Comparison of ENCODE assay signal across 11 mouse cellular contexts in the genomic region with DNA sequence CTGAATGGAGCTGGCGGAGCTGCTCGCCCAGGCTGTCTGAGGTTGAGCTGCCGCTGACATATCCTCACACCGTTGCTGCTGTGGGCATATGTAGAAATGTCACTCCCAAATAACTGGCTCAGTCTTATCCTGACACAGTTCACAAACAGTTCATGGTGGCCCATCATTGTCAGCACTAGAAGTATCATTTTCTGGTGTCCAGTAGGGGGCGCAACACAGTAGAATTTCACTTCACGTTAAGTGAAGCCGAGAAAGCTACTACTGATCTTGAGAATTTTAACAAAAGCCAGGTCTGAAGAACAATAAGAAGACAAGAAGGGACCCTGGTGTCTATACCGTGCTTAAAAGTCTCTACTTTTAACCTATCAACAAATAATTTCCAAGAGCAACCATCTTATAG. TPM values are rescaled to one million over a fixed set of nuclear protein-coding genes. Genes with fewer than 3 reads are reported as not detected.
DNase-seq lines count a peak whose midpoint lies in the region; ATAC-seq and TF ChIP-seq lines count a peak whose summit lies in the region.
"Had no signal": no experiment of that assay in that cellular context is flagged by ENCODE, and none has a peak within 500 bp of the region (broad histone marks: within the 10 kb centered on the region; RNA-seq: fewer than 3 reads in every experiment).

No protein-coding gene starts in this region.

- in situ Hi-C loops in CH12.LX (cut with MboI; ENCODE audit: low pct_ligation_motif_present, low pct_unique_long_range_greater_than_20kb, low sequenced_read_pairs): no loop called here

- TF ChIP-seq CTCF in CH12.LX (conservative IDR thresholded peaks at IDR 0.05 in 1 of 2, IDR thresholded peaks at IDR 0.05 in 1 of 2; ENCODE audit: low read depth in 2 of 2, low read length in 2 of 2): peak; percentile 47 to 58
- TF ChIP-seq CTCF in cortical plate, adult 2 months (IDR thresholded peaks at IDR 0.05; ENCODE audit: extremely low read depth, insufficient read depth, low read length): peak; percentile 27; the same call in 1 of the 2 replicates

- TF ChIP-seq EP300 in CH12.LX (IDR thresholded peaks at IDR 0.05; ENCODE audit: low read length): no peak

- H3K9ac ChIP-seq in CH12.LX (ENCODE audit: insufficient read depth, low read depth): no peak overlapping the region
- H3K9ac ChIP-seq: liver, embryonic 15.5 days; neural tube, embryonic 12.5 days had no signal

- H3K4me2 ChIP-seq in CH12.LX (ENCODE audit: insufficient read depth, low read depth, poor library complexity, severe bottlenecking): no peak overlapping the region
- H3K4me2 ChIP-seq: liver, embryonic 15.5 days; neural tube, embryonic 12.5 days had no signal

- DNase-seq in gastrocnemius, adult 18-20 months (ENCODE audit: low spot score): peak; percentile 8
- DNase-seq in gastrocnemius, adult 8-10 months (ENCODE audit: low spot score in 2 of 2): no peak
- peak; percentile 37 to 40 for DNase-seq in layer of hippocampus, postnatal 10 days (ENCODE audit: low spot score in 2 of 2)
- no peak for DNase-seq in layer of hippocampus, postnatal 36 days
- DNase-seq in CH12.LX (ENCODE audit: extremely low read depth): peak; percentile 27
- no peak for DNase-seq in ovary, postnatal 10 days (ENCODE audit: low spot score)
- DNase-seq: gastrocnemius, postnatal 14 days had no signal

- H3K27ac ChIP-seq in CH12.LX (ENCODE audit: insufficient read depth, low read depth): no peak overlapping the region
- H3K27ac ChIP-seq in cortical plate, adult 2 months (ENCODE audit: insufficient read depth, low read length): no peak overlapping the region
- H3K27ac ChIP-seq: liver, embryonic 15.5 days; neural tube, embryonic 12.5 days had no signal

- H3K4me1 ChIP-seq in CH12.LX (ENCODE audit: control insufficient read depth in 1 of 2, insufficient read depth in 2 of 2): no peaks in the 10 kb centered on the region
- H3K4me1 ChIP-seq in cortical plate, adult 2 months (ENCODE audit: control insufficient read depth, insufficient read depth, low read length): no peaks in the 10 kb centered on the region
- H3K4me1 ChIP-seq: liver, embryonic 15.5 days; neural tube, embryonic 12.5 days had no signal

- H3K4me3 ChIP-seq in CH12.LX (replicated peaks in 1 of 3; ENCODE audit: low read depth in 2 of 3, low read length in 2 of 3, poor library complexity in 1 of 3): no peak overlapping the region
- no peak overlapping the region for H3K4me3 ChIP-seq in cortical plate, adult 2 months (ENCODE audit: insufficient read depth, low read length)
- H3K4me3 ChIP-seq: liver, embryonic 15.5 days; neural tube, embryonic 12.5 days had no signal

- H3K27me3 ChIP-seq in CH12.LX (replicated peaks): no peaks in the 10 kb centered on the region
- H3K27me3 ChIP-seq: liver, embryonic 15.5 days; neural tube, embryonic 12.5 days had no signal

- TF ChIP-seq POLR2A in CH12.LX (IDR thresholded peaks at IDR 0.05; ENCODE audit: low read depth, low read length): no peak
- TF ChIP-seq POLR2A in cortical plate, adult 2 months (IDR thresholded peaks at IDR 0.05; ENCODE audit: extremely low read depth, insufficient read depth, low read length): no peak

- peak; percentile 11 for TF ChIP-seq RAD21 in CH12.LX (IDR thresholded peaks at IDR 0.05; ENCODE audit: low read depth, low read length)

- no peaks in the 10 kb centered on the region for H3K9me3 ChIP-seq in CH12.LX (replicated peaks; ENCODE audit: low read length)
- H3K9me3 ChIP-seq: liver, embryonic 15.5 days; neural tube, embryonic 12.5 days had no signal

- no peaks in the 10 kb centered on the region for H3K36me3 ChIP-seq in CH12.LX (replicated peaks in 1 of 2; ENCODE audit: control insufficient read depth in 1 of 2, insufficient read depth in 1 of 2, low read length in 1 of 2)

- no peak for ATAC-seq in erythroid progenitor cell, adult 5-6 weeks (replicated peaks; ENCODE audit: low FRiP score, poor library complexity, severe bottlenecking)

- H3K79me2 ChIP-seq in CH12.LX (replicated peaks; ENCODE audit: control insufficient read depth, extremely low read depth, insufficient read depth, poor library complexity, severe bottlenecking): no peaks in the 10 kb centered on the region

- dilution Hi-C loops in CH12.LX (cut with MboI; ENCODE audit: extremely low pct_ligation_motif_present, extremely low pct_unique_long_range_greater_than_20kb, low sequenced_read_pairs): no loop called here

TF ChIP-seq in CH12.LX, 34 proteins besides CTCF, POLR2A, EP300 and RAD21:
- TF ChIP-seq SMC3 (IDR thresholded peaks at IDR 0.05; ENCODE audit: low read depth, low read length) (peak; percentile 19; the same call in 1 of the 2 replicates), USF1 (IDR thresholded peaks at IDR 0.05; ENCODE audit: low read depth, low read length) (no peak), TCF12 (IDR thresholded peaks at IDR 0.05; ENCODE audit: low read depth, low read length) (no peak)

RNA-seq across cellular contexts. Expression of a gene that starts 13.1 kb away (rescaled TPM):
- total RNA-seq in gastrocnemius, adult 18-20 months (2021): 10 to 100 TPM in 1 of 2 experiments, 1 to 10 TPM in 1; 6.5 to 10.9 TPM
- 1 to 10 TPM; 6.1 to 9.3 (median 7.6) TPM for total RNA-seq in gastrocnemius, adult 8-10 months (2022)
- total RNA-seq in layer of hippocampus, postnatal 10 days (2021): 10 to 100 TPM; 29.8 to 32.3 TPM
- 10 to 100 TPM; 32.6 to 37.1 TPM for total RNA-seq in layer of hippocampus, postnatal 36 days (2021)
- total RNA-seq in CH12.LX (2012; rRNA removed) (not detected in 2 replicates), CH12.LX (2014; rRNA removed) (not detected in 2 replicates)
- polyA plus RNA-seq in CH12.LX (2012; ENCODE audit: insufficient read length, low read depth): not detected in 2 replicates
- polyA plus RNA-seq in cortical plate, adult 2 months (2012; rRNA removed): 28.4 and 30.2 TPM in 2 replicates
- total RNA-seq in erythroid progenitor cell, adult 5-6 weeks (2015; ENCODE audit: low replicate concordance): not detected in 2 replicates
- total RNA-seq in erythroid progenitor cell, adult 5-6 weeks (2017; ENCODE audit: low replicate concordance): 0.90 and 1.2 TPM in 2 replicates

RNA-seq across cellular contexts. Expression of a gene that starts 35.8 kb away (rescaled TPM):
- total RNA-seq in gastrocnemius, adult 18-20 months (2021): 1 to 10 TPM; 3.4 to 3.7 TPM
- 1 to 10 TPM; 2.7 to 3.5 (median 3.3) TPM for total RNA-seq in gastrocnemius, adult 8-10 months (2022)
- 10 to 100 TPM; 13.2 to 14.9 TPM for total RNA-seq in layer of hippocampus, postnatal 10 days (2021)
- total RNA-seq in layer of hippocampus, postnatal 36 days (2021): 10 to 100 TPM; 12.3 to 14.7 TPM
- total RNA-seq in CH12.LX (2012; rRNA removed): 1.8 and 2.1 TPM in 2 replicates
- total RNA-seq in CH12.LX (2014; rRNA removed): 2.5 and 3.0 TPM in 2 replicates
- polyA plus RNA-seq in CH12.LX (2012; ENCODE audit: insufficient read length, low read depth): 3.9 and 4.0 TPM in 2 replicates
- polyA plus RNA-seq in cortical plate, adult 2 months (2012; rRNA removed): 3.5 TPM in 2 replicates
- total RNA-seq in erythroid progenitor cell, adult 5-6 weeks (2015; ENCODE audit: low replicate concordance): 5.9 and 6.1 TPM in 2 replicates
- 4.2 and 5.2 TPM in 2 replicates for total RNA-seq in erythroid progenitor cell, adult 5-6 weeks (2017; ENCODE audit: low replicate concordance)

RNA-seq across cellular contexts. Expression of a gene that starts 37.5 kb away (rescaled TPM):
- total RNA-seq in gastrocnemius, adult 18-20 months (2021): 1 to 10 TPM; 1.9 to 4.2 TPM
- total RNA-seq in gastrocnemius, adult 8-10 months (2022): 1 to 10 TPM in 3 of 4 experiments, under 1 TPM in 1; 0.75 to 4.6 (median 2.4) TPM
- 1 to 10 TPM; 3.3 to 3.5 TPM for total RNA-seq in layer of hippocampus, postnatal 10 days (2021)
- total RNA-seq in layer of hippocampus, postnatal 36 days (2021): 1 to 10 TPM; 1.9 to 4.0 TPM
- total RNA-seq in CH12.LX (2012; rRNA removed) (1.9 and 2.1 TPM in 2 replicates), CH12.LX (2014; rRNA removed) (25.7 and 27.0 TPM in 2 replicates)
- polyA plus RNA-seq in CH12.LX (2012; ENCODE audit: insufficient read length, low read depth): 10.2 and 10.4 TPM in 2 replicates
- 17.0 and 18.6 TPM in 2 replicates for polyA plus RNA-seq in cortical plate, adult 2 months (2012; rRNA removed)
- total RNA-seq in erythroid progenitor cell, adult 5-6 weeks (2015; ENCODE audit: low replicate concordance): 1.3 and 14.8 TPM in 2 replicates
- 2.4 and 3.3 TPM in 2 replicates for total RNA-seq in erythroid progenitor cell, adult 5-6 weeks (2017; ENCODE audit: low replicate concordance)

Comparison
In these comparisons a context has a peak if more than half of its experiments do, and no peak if none do; other contexts are left out.
1. DNase-seq: peak in gastrocnemius, adult 18-20 months (single experiment), layer of hippocampus, postnatal 10 days (2 of 2) and CH12.LX (single experiment); none in gastrocnemius, adult 8-10 months (0 of 2), layer of hippocampus, postnatal 36 days (0 of 2) and ovary, postnatal 10 days (single experiment).